Mouse (Mus musculus) embryonic facial prominence, embryonic 13.5 days (tissue): ENCODE results near the gene Hadha. TPM values are rescaled to one million over a fixed set of nuclear protein-coding genes. Genes with fewer than 3 reads are reported as not detected.

ENCODE experiments used
- ATAC-seq: fragments of 200-750 bp; cut with Nextera tagmentation; 2 replicates; pipeline ENCODE4 v1.8.0; 2017; ENCODE audit warnings: low read depth; ENCODE audit not compliant: insufficient number of reproducible peaks, insufficient read depth, low FRiP score, low TSS enrichment
- H3K27ac ChIP-seq: fragments of 300-500 bp; sonication (generic); 2 replicates; pipeline ENCODE4 v1.5.1; 2015; ENCODE audit warnings: moderate library complexity, mild to moderate bottlenecking, inconsistent platforms
- H3K27me3 ChIP-seq: fragments of 300-500 bp; sonication (generic); 2 replicates; pipeline ENCODE4 v1.6.1; 2015; ENCODE audit warnings: mild to moderate bottlenecking, inconsistent platforms
- H3K36me3 ChIP-seq: fragments of 300-500 bp; sonication (generic); 2 replicates; pipeline ENCODE4 v1.6.1; 2015; ENCODE audit warnings: mild to moderate bottlenecking, inconsistent platforms
- H3K4me1 ChIP-seq: fragments of 300-500 bp; sonication (generic); 2 replicates; pipeline ENCODE4 v1.6.1; 2015; ENCODE audit warnings: inconsistent platforms
- H3K4me2 ChIP-seq: fragments of 300-500 bp; sonication (generic); 2 replicates; pipeline ENCODE4 v1.6.1; 2015; ENCODE audit warnings: moderate library complexity, mild to moderate bottlenecking, inconsistent platforms
- H3K4me3 ChIP-seq: fragments of 300-500 bp; sonication (generic); 2 replicates; pipeline ENCODE4 v1.5.1; 2015; ENCODE audit warnings: mild to moderate bottlenecking, inconsistent platforms
- H3K9ac ChIP-seq: fragments of 300-500 bp; sonication (generic); 2 replicates; pipeline ENCODE4 v1.6.1; 2015; ENCODE audit warnings: mild to moderate bottlenecking, inconsistent platforms
- H3K9me3 ChIP-seq: fragments of 300-500 bp; sonication (generic); 2 replicates; pipeline ENCODE4 v1.6.1; 2016; ENCODE audit warnings: inconsistent platforms
- WGBS: fragments of 180-500 bp; shearing (Covaris S2); methylation state at CpG from one replicate; pipeline ENCODE4 v1.1.7; 2015; ENCODE audit warnings: mixed read lengths; 5-methylcytosine and 5-hydroxymethylcytosine counted together
- polyA plus RNA-seq: library from polyadenylated mRNA; unstranded; fragments of >200 nt; fragmentation: Nextera tagmentation; extraction: Ambion mirVana; gene quantifications from 2 replicates; pipeline ENCODE4 v1.2.1, GENCODE M21; 2015

Gene Hadha
- polyA plus RNA-seq, 1 experiment from 2014 or later: 119 TPM

DNA sequence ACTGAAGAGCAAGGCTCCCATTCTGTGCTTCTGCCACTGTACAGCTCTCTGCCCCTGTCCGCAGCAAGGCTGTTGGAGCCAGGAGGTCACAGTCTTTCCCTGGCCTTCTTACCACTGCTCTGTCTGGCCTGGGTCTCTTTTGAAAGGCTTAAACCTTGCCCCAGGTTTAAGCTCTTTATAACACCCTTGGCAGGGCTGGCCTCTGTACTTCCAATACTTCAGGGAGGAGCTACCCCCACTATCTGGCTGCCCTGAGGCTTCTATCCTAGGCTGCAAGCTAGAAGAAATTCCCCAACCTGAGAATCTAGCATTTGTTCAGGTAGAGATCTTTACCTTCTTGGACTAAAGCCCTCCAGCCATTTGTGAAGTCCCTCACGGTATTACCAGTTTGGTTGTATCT, 45.1 kb downstream of the Hadha start:
- Histone ChIP-seq H3K4me1 (peaks cover 53% of the 10 kb centered on the region), H3K9me3 (no peaks in the 10 kb centered on the region), H3K27ac (no peak overlapping the region), H3K4me3 (no peak overlapping the region), H3K36me3 (no peaks in the 10 kb centered on the region), H3K27me3 (peaks cover 96% of the 10 kb centered on the region), H3K4me2 (no peak overlapping the region), H3K9ac (no peak overlapping the region)
- no peak for ATAC-seq
- 38% methylated on average over 2 of the region's 2 CpGs for WGBS

DNA sequence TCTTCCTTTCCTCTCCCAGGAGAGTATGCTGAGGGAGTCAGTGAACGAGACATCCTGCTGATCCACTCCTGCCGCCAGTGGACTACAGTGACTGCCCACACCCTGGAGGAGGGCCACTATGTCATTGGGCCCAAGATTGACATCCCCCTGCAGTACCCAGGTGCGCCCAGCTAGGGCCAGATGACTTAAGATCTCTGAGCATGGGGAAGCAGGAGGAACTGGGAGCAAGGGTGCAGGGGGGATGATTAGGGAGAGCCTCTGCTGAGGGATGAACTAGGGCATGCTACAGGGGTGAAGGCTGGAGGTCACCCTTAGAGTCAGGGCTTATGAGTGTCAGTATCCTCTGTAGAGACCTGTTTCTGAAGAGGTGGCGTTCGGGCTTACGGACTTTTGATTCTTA, 46.7 kb downstream of the Hadha start:
- WGBS: 63% methylated on average over 6 of the region's 6 CpGs
- peaks cover 96% of the 10 kb centered on the region for H3K27me3 ChIP-seq
- peaks cover 45% of the 10 kb centered on the region for H3K4me1 ChIP-seq

DNA sequence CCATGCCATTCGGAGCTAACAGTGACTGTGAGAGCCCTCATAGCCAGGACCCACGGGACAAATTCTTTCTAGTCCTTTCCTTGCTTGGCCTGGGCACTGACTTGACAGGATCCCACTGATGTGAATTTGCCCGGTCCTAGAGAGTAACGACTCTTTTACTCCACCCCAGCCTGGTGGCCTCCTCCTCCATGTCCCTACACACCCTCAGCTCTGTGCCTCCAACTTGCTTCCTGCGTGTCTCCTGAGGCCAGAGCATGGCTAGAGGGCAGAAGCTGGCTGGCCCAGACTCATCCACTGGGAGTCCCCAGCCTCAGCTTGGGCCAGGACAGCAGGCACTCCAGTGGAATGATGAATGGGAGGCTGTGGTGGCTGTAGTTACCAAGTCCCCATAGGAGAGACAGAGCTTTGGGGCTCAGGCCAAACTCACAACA, 47.3 kb downstream of the Hadha start:
- Histone ChIP-seq H3K27ac (no peak overlapping the region), H3K4me1 (peaks cover 45% of the 10 kb centered on the region), H3K27me3 (peaks cover 96% of the 10 kb centered on the region), H3K9ac (0 out of 2 replicates have a peak overlapping the region, but pooled peaks have one; percentile 40), H3K9me3 (no peaks in the 10 kb centered on the region), H3K4me2 (no peak overlapping the region), H3K36me3 (no peaks in the 10 kb centered on the region), H3K4me3 (no peak overlapping the region)
- WGBS: 6% methylated on average over 5 of the region's 5 CpGs
- no peak for ATAC-seq

More for the DNA sequence above, 46.7 kb downstream of the Hadha start:
- Histone ChIP-seq H3K4me2 (no peak overlapping the region), H3K4me3 (no peak overlapping the region), H3K27ac (no peak overlapping the region), H3K9me3 (no peaks in the 10 kb centered on the region), H3K9ac (no peak overlapping the region), H3K36me3 (no peaks in the 10 kb centered on the region)
- no peak for ATAC-seq

DNA sequence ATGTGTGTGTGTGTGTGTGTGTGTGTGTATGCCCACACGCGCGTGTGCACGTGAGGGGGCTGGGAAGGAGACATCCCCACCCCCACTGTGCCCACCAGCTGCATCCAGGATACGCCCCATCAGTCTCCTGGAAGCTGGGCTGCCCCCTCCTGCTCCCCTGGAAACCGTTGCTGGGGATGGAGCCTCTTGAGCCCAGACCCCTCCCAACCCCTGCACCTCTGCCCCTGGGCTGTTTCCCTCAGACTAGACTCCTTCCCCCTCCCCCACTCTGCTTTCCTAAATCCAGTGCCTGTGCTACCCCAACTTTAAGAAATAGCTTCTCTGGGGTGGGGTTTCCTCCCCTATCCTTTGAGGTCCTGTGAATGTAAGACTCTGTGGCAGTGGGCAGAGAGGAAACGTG, 47.8 kb downstream of the Hadha start:
- H3K4me3 ChIP-seq: no peak overlapping the region
- no peak overlapping the region for H3K4me2 ChIP-seq
- no peak for ATAC-seq
- H3K27me3 ChIP-seq: peaks cover 96% of the 10 kb centered on the region
- H3K9me3 ChIP-seq: no peaks in the 10 kb centered on the region; the same call in 1 of the 2 replicates
- 1% methylated on average over 7 of the region's 7 CpGs for WGBS
- H3K4me1 ChIP-seq: peaks cover 45% of the 10 kb centered on the region
- no peaks in the 10 kb centered on the region for H3K36me3 ChIP-seq
- H3K9ac ChIP-seq: 0 out of 2 replicates have a peak overlapping the region, but pooled peaks have one; percentile 11
- no peak overlapping the region for H3K27ac ChIP-seq

DNA sequence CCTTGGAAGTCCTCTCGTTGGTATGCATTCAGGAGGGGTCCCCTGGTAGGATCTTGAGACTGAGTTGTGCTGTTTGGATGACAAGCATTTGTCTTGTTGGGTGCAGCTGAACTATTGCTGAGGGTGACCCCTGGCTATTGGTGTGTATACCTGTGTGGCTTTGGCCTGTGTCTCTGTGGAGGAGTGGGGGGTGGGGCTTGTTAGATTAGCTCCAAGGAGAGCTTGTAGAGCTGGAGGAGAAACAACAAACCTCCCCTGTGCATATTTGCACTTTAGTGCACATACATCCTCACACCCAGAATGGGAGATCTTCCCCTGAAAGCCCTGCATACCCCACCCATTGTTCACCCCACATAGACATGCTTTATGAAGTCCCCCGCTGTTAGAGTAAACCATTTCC, 48.2 kb downstream of the Hadha start:
- no peak overlapping the region for H3K4me2 ChIP-seq
- no peak overlapping the region for H3K27ac ChIP-seq
- H3K9me3 ChIP-seq: no peaks in the 10 kb centered on the region; the same call in 1 of the 2 replicates
- no peak overlapping the region for H3K4me3 ChIP-seq
- no peak for ATAC-seq
- peaks cover 45% of the 10 kb centered on the region for H3K4me1 ChIP-seq
- no peaks in the 10 kb centered on the region for H3K36me3 ChIP-seq
- peaks cover 92% of the 10 kb centered on the region for H3K27me3 ChIP-seq
- WGBS: 15% methylated on average over 2 of the region's 2 CpGs
- no peak overlapping the region for H3K9ac ChIP-seq

DNA sequence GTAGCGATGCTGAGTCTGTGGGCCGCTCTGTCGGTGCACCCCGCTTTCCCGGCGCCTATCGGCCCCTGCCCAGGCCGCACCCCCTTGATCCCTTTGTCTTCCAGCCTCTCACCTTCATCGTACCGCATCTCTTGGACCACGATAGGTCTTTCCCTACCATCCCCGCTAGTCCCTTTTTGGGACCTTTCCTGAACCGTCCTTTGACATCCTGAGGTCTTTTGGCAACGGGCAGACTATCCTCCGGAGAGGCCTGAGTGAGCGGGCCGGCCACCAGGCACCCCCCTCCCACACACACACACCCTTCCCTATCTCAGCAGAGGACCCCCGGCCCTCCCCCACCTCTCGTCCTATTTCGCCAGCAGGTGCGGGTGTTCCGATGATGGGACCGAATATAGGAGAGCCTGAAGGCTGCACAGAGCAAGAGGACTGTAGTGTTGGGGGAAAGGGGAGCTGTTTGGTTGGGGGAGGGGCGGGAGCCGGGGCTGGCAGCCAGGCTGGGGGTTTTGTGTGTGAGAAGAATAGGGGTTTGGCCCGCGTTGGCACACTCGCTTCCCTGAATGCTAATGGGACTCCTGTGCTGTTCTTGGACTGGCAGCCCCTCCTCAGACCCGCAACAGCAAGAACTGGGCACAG, 49.2 kb downstream of the Hadha start, which contains the start of gene 3110082J24Rik:
Gene 3110082J24Rik, minus strand, starts transcription at position 419 of the 633 bp plus-strand sequence.
- Histone ChIP-seq H3K27me3 (peaks cover 82% of the 10 kb centered on the region), H3K4me3 (peak within 1 kb of the TSS; percentile 52), H3K9ac (peak within 1 kb of the TSS; percentile 65), H3K36me3 (no peaks in the 10 kb centered on the region), H3K9me3 (no peaks in the 10 kb centered on the region; the same call in 1 of the 2 replicates), H3K4me1 (peaks cover 37% of the 10 kb centered on the region), H3K4me2 (peak within 1 kb of the TSS; percentile 93), H3K27ac (no peak within 1 kb of the TSS)
- ATAC-seq: no peak
- WGBS: under 1% methylated on average over 29 of the region's 29 CpGs

DNA sequence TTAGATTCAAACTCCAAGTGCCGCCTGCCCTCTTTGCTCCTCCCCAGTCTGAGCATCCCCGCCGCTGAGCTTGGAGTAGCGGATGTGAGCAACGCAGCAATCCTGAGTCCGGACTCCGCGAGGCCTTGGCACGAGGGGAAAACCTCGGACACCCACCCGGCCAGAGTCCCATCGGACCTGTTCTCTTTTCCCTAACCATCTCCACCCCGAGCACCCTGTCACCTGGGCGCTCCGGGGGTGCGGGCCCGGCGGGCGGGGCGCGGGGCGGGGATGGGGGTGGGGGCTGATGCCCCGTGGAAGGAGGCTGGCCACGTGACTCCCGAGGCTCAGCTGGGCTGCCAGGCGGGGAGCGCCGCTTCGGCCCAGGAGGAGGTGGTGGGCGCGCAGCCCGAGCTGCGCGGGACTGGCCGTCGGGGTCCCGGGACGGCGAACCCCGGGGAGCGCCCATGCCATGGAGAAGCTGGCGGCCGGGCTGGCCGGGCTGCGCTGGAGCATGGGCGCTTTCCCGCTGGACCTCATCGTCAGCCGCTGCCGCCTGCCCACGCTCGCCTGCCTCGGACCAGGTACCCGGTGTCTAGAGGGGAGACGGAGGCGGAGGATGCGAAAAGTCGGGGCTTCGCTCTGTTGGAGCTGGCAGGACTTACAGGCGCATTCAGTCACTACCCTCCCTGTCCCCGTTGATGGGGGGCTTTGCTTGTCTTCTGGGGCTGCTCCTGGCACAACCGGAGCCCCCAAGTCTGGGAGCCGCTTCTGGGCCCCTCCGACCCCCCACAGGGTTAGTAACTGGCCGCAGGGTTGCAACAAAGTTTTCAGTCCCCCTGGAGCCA, 49.9 kb downstream of the Hadha start, which contains the start of gene Garem2:
Gene Garem2, plus strand, starts transcription at position 321 of the 827 bp plus-strand sequence.
- H3K4me3 ChIP-seq: peak within 1 kb of the TSS; percentile 52
- H3K9ac ChIP-seq: peak within 1 kb of the TSS; percentile 65
- no peak within 1 kb of the TSS for H3K27ac ChIP-seq
- WGBS: under 1% methylated on average over 65 of the region's 65 CpGs
- peaks cover 75% of the 10 kb centered on the region for H3K27me3 ChIP-seq
- H3K4me2 ChIP-seq: peak within 1 kb of the TSS; percentile 93
- peak; percentile 41; the same call in 1 of the 2 replicates for ATAC-seq
- H3K4me1 ChIP-seq: peaks cover 31% of the 10 kb centered on the region
- no peaks in the 10 kb centered on the region; the same call in 1 of the 2 replicates for H3K9me3 ChIP-seq
- H3K36me3 ChIP-seq: no peaks in the 10 kb centered on the region

DNA sequence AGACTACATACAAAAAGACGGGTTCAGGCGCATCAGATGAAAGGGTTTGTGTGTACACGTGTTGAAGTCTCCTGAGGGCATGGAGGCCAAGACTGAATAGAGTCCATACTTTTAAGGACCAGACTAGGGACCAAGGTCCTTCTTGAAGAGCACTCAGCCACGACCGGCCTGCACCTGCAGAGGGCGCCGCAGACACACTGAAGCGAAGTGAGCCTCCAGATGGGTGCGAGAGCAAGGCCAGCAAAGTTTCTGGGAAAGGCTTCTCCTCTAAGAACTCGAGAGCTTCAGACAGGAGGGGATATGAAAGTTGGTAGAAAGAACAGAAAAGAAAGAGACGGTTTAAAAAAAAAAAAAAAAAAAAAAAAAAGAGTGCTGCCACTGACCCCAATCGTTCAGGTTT, 50.6 kb downstream of the Hadha start:
- WGBS: 2% methylated on average over 12 of the region's 12 CpGs
- H3K4me1 ChIP-seq: peaks cover 31% of the 10 kb centered on the region
- peak overlapping the region; percentile 93 for H3K4me2 ChIP-seq
- peak overlapping the region; percentile 52 for H3K4me3 ChIP-seq
- peaks cover 68% of the 10 kb centered on the region for H3K27me3 ChIP-seq
- H3K36me3 ChIP-seq: no peaks in the 10 kb centered on the region
- no peak overlapping the region for H3K27ac ChIP-seq
- ATAC-seq: no peak
- H3K9me3 ChIP-seq: no peaks in the 10 kb centered on the region; the same call in 1 of the 2 replicates
- H3K9ac ChIP-seq: no peak overlapping the region

DNA sequence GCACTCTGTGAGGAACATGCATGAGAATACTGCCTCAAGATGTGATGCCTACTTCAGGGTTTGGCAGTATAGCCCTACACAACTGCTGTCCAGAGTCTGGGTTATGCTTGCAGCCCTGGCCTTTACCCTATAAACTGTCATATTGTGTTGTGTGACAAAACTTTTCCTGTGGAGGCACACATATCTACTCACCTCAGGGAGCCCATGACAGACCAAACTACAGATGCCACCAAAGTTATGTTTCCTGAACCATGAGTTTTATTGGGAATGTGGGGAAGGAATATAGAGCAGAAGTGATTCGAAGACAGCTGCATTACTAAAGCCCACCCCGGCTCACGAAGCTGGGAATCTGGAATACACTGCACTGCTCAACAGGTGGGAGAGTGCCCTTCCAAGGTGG, 51.6 kb downstream of the Hadha start:
- H3K27me3 ChIP-seq: peaks cover 62% of the 10 kb centered on the region

DNA sequence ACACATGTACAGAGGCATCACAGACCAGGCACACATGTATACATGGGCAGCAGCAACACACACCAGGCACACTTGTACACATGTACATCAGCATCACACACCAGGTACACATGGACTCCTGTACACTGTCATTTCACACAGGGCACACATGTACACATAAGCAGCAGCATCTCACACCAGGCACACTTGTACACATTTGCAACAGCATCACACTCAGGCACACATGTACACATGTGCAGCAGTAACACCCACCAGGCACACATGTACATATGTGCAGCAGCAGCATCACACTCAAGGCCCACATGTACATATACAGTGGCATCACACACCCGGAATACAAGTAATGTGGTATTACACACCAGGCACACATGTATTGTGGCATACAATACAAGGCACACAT, 56.7 kb downstream of the Hadha start:
- no peak overlapping the region for H3K9ac ChIP-seq
- H3K9me3 ChIP-seq: no peaks in the 10 kb centered on the region; the same call in 1 of the 2 replicates
- H3K27ac ChIP-seq: no peak overlapping the region
- no peaks in the 10 kb centered on the region for H3K36me3 ChIP-seq
- no peak overlapping the region for H3K4me3 ChIP-seq
- no peak for ATAC-seq
- 0 out of 2 replicates have a peak, but pooled peaks cover 4% of the 10 kb centered on the region for H3K4me1 ChIP-seq
- peaks cover 11% of the 10 kb centered on the region for H3K27me3 ChIP-seq
- H3K4me2 ChIP-seq: no peak overlapping the region
- WGBS: 95% methylated on average over 1 of the region's 1 CpGs

More for the DNA sequence above, 51.6 kb downstream of the Hadha start:
- 79% methylated on average over 3 of the region's 3 CpGs for WGBS
- Histone ChIP-seq H3K9ac (no peak overlapping the region), H3K9me3 (no peaks in the 10 kb centered on the region; the same call in 1 of the 2 replicates), H3K4me1 (peaks cover 31% of the 10 kb centered on the region), H3K27ac (no peak overlapping the region), H3K4me3 (no peak overlapping the region), H3K36me3 (no peaks in the 10 kb centered on the region), H3K4me2 (no peak overlapping the region)
- ATAC-seq: no peak

DNA sequence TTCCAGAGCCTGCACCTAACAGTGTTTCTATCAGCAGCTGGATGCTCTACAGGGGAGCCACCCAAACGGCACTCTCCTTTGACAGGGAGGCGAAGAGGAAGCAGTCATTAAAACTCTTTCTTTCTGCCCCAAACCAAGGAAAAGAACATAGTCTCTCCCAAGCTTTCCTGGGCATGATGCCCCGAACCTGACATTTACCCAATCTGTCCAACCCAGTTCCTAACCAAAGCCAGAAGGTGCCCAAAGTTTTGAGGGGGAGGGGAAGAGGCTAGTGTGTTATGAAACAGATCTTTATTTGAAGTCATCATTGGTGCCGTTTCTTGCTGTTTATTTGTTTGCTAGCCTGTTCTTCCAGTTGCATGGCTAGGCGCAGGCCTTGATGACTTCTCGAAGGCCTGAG, 59.2 kb downstream of the Hadha start:
- 61% methylated on average over 6 of the region's 6 CpGs for WGBS

More for the DNA sequence above, 59.2 kb downstream of the Hadha start:
- ATAC-seq: no peak
- no peaks in the 10 kb centered on the region for H3K9me3 ChIP-seq
- H3K4me1 ChIP-seq: 0 out of 2 replicates have a peak, but pooled peaks cover 4% of the 10 kb centered on the region
- H3K27me3 ChIP-seq: no peaks in the 10 kb centered on the region
- no peak overlapping the region for H3K4me2 ChIP-seq
- no peak overlapping the region for H3K9ac ChIP-seq
- H3K4me3 ChIP-seq: no peak overlapping the region
- H3K36me3 ChIP-seq: no peaks in the 10 kb centered on the region
- no peak overlapping the region for H3K27ac ChIP-seq
